Mouse (Mus musculus): ENCODE data around the gene Hcst. TPM values are rescaled to one million over a fixed set of nuclear protein-coding genes. Genes with fewer than 3 reads are reported as not detected.

Gene Hcst
- polyA plus RNA-seq, 2 experiments: 1.9 to 3.0 TPM

DNA sequence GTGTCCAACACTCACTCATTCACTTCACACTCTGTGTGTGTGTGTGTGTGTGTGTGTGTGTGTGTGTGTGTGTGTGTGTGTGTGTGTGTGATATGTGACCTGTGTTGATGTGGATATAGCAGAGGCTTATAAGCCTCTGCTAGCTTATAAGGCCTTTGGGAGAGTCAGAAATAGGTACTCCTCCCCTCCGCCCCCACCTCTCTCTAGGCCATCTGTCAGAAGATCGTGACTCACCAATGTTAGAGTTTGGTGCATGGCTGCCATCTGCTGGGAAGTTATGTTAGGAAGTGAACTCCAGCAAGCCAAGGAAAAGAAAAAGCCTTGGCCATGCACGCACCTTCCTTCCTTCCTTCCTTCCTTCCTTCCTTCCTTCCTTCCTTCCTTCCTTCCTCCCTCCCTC lies 12.1 kb upstream of the Hcst start:
- Histone ChIP-seq H3K4me1 (ENCODE audit: control insufficient read depth, insufficient read depth, low read length) (no peaks in the 10 kb centered on the region), H3K9me3 (ENCODE audit: control insufficient read depth, low read length) (no peaks in the 10 kb centered on the region), H3K36me3 (ENCODE audit: control insufficient read depth, insufficient read depth, low read length) (peaks cover 16% of the 10 kb centered on the region), H3K27me3 (ENCODE audit: control insufficient read depth, insufficient read depth, low read length) (no peaks in the 10 kb centered on the region), H3K4me2 (replicated peaks; ENCODE audit: low read depth, low read length, severe bottlenecking) (no peak overlapping the region), H3K4me3 (replicated peaks; ENCODE audit: low read length) (no peak overlapping the region), H3K9ac (ENCODE audit: low read depth, low read length, severe bottlenecking) (no peak overlapping the region), H3K27ac (replicated peaks; ENCODE audit: low read depth, low read length) (no peak overlapping the region)
- ATAC-seq (ENCODE audit: low FRiP score, low read depth) (peak; percentile 59; the same call in 1 of the 2 replicates), DNase-seq (ENCODE audit: low spot score) (peak; percentile 61)
- WGBS: 15% methylated on average over 3 of the region's 3 CpGs
- no peak for TF ChIP-seq POLR2A (IDR thresholded peaks at IDR 0.05; ENCODE audit: borderline replicate concordance, extremely low read depth, insufficient read depth, insufficient read length)

DNA sequence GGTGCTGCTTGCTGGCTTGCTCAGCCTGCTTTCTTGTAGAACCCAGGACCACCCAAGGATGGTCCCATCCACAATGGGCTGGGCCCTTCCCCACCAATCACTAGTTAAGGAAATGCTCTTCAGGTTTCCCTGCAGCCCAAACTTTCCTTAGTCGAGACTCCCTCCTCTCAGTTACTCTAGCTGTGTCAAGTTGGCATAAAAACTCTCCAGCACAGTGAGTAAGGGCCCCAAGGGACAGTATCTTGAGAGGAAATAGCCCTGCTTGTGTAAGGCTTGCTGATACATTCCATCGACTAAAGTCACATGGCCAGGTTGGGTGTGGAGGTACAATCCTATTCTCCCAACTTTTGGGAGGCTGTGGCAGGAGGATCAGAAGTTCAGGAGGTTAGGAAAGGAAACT lies 10.5 kb upstream of the Hcst start:
- Histone ChIP-seq H3K9me3 (ENCODE audit: control insufficient read depth, low read length) (no peaks in the 10 kb centered on the region), H3K4me3 (replicated peaks; ENCODE audit: low read length) (no peak overlapping the region), H3K4me2 (replicated peaks; ENCODE audit: low read depth, low read length, severe bottlenecking) (no peak overlapping the region), H3K27ac (replicated peaks; ENCODE audit: low read depth, low read length) (no peak overlapping the region), H3K4me1 (ENCODE audit: control insufficient read depth, insufficient read depth, low read length) (no peaks in the 10 kb centered on the region), H3K9ac (ENCODE audit: low read depth, low read length, severe bottlenecking) (no peak overlapping the region), H3K36me3 (ENCODE audit: control insufficient read depth, insufficient read depth, low read length) (peaks cover 17% of the 10 kb centered on the region; the same call in 1 of the 2 replicates), H3K27me3 (ENCODE audit: control insufficient read depth, insufficient read depth, low read length) (no peaks in the 10 kb centered on the region)
- ATAC-seq (ENCODE audit: low FRiP score, low read depth) (no peak), DNase-seq (ENCODE audit: low spot score) (no peak)
- TF ChIP-seq POLR2A (IDR thresholded peaks at IDR 0.05; ENCODE audit: borderline replicate concordance, extremely low read depth, insufficient read depth, insufficient read length): no peak
- 44% methylated on average over 2 of the region's 2 CpGs for WGBS

DNA sequence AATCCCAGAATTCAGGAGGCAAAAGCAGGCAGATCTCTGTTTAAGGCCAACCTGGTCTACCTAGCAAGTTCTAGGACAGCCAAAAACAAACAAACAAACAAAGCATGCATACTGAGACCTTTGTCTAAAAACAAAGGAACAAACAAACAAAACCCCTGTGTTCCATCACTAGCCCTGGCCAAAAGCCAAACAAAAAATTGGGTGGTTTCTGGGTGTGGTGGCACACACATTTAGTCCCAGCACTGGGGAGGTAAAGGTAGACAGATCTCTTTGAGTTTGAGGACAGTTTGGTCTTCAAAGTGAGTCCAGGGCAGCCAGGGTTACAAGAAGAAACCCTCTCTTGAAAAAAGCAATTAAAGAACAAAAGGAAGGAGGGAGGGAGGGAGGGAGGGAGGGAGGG lies 9.7 kb upstream of the Hcst start:
- Histone ChIP-seq H3K4me2 (replicated peaks; ENCODE audit: low read depth, low read length, severe bottlenecking) (no peak overlapping the region), H3K9ac (ENCODE audit: low read depth, low read length, severe bottlenecking) (no peak overlapping the region), H3K4me3 (replicated peaks; ENCODE audit: low read length) (no peak overlapping the region), H3K36me3 (ENCODE audit: control insufficient read depth, insufficient read depth, low read length) (peaks cover 14% of the 10 kb centered on the region; the same call in 1 of the 2 replicates), H3K27me3 (ENCODE audit: control insufficient read depth, insufficient read depth, low read length) (no peaks in the 10 kb centered on the region), H3K4me1 (ENCODE audit: control insufficient read depth, insufficient read depth, low read length) (no peaks in the 10 kb centered on the region), H3K9me3 (ENCODE audit: control insufficient read depth, low read length) (no peaks in the 10 kb centered on the region), H3K27ac (replicated peaks; ENCODE audit: low read depth, low read length) (no peak overlapping the region)
- no peak for TF ChIP-seq POLR2A (IDR thresholded peaks at IDR 0.05; ENCODE audit: borderline replicate concordance, extremely low read depth, insufficient read depth, insufficient read length)
- DNase-seq (ENCODE audit: low spot score) (no peak), ATAC-seq (ENCODE audit: low FRiP score, low read depth) (no peak)

GRCm38 (mm10) chr7:30423071-30423641 lies 3.5 kb upstream of the Hcst start:
- Histone ChIP-seq H3K9me3 (ENCODE audit: control insufficient read depth, low read length) (no peaks in the 10 kb centered on the region; the same call in 1 of the 2 replicates), H3K27ac (replicated peaks; ENCODE audit: low read depth, low read length) (no peak overlapping the region), H3K4me2 (replicated peaks; ENCODE audit: low read depth, low read length, severe bottlenecking) (peak overlapping the region; percentile 83), H3K4me3 (replicated peaks; ENCODE audit: low read length) (peak overlapping the region; percentile 55), H3K27me3 (ENCODE audit: control insufficient read depth, insufficient read depth, low read length) (no peaks in the 10 kb centered on the region), H3K4me1 (ENCODE audit: control insufficient read depth, insufficient read depth, low read length) (0 out of 2 replicates have a peak, but pooled peaks cover 3% of the 10 kb centered on the region), H3K36me3 (ENCODE audit: control insufficient read depth, insufficient read depth, low read length) (peaks cover 14% of the 10 kb centered on the region; the same call in 1 of the 2 replicates), H3K9ac (ENCODE audit: low read depth, low read length, severe bottlenecking) (peak overlapping the region; percentile 63)
- no peak for TF ChIP-seq POLR2A (IDR thresholded peaks at IDR 0.05; ENCODE audit: borderline replicate concordance, extremely low read depth, insufficient read depth, insufficient read length)
- 44% methylated on average over 23 of the region's 23 CpGs for WGBS
- DNase-seq (ENCODE audit: low spot score): no peak
- no peak for ATAC-seq (ENCODE audit: low FRiP score, low read depth)

DNA sequence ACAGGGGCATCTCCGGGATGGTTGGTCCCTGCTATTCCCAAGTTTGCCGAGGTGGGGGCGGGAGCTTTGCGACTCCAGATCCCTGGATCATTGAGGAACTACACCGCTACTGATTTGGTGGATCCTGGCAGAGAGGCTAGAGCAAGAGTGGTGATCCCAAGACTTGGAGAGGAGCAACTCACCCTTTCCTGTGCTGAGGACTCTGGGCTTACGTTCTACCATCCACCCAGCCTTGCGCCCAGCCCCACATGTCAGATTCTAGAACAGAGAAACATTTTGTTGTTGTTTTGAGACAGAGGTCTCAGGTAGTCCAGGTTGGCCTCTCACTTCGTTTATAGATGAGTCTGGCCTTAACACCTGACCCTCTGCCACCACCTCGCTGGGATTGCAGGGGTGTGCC lies 2.9 kb upstream of the Hcst start:
- H3K9ac ChIP-seq (ENCODE audit: low read depth, low read length, severe bottlenecking): peak overlapping the region; percentile 63
- 15% methylated on average over 9 of the region's 9 CpGs for WGBS
- H3K4me1 ChIP-seq (ENCODE audit: control insufficient read depth, insufficient read depth, low read length): 0 out of 2 replicates have a peak, but pooled peaks cover 3% of the 10 kb centered on the region
- peak overlapping the region; percentile 55 for H3K4me3 ChIP-seq (replicated peaks; ENCODE audit: low read length)
- H3K27ac ChIP-seq (replicated peaks; ENCODE audit: low read depth, low read length): no peak overlapping the region
- H3K4me2 ChIP-seq (replicated peaks; ENCODE audit: low read depth, low read length, severe bottlenecking): peak overlapping the region; percentile 83
- no peaks in the 10 kb centered on the region for H3K27me3 ChIP-seq (ENCODE audit: control insufficient read depth, insufficient read depth, low read length)
- DNase-seq (ENCODE audit: low spot score): no peak
- no peak for ATAC-seq (ENCODE audit: low FRiP score, low read depth)
- H3K9me3 ChIP-seq (ENCODE audit: control insufficient read depth, low read length): no peaks in the 10 kb centered on the region; the same call in 1 of the 2 replicates
- TF ChIP-seq POLR2A (IDR thresholded peaks at IDR 0.05; ENCODE audit: borderline replicate concordance, extremely low read depth, insufficient read depth, insufficient read length): no peak
- H3K36me3 ChIP-seq (ENCODE audit: control insufficient read depth, insufficient read depth, low read length): peaks cover 14% of the 10 kb centered on the region; the same call in 1 of the 2 replicates

All from limb, embryonic 14.5 days (tissue).